Mouse (Mus musculus) thymus, postnatal 10 days (tissue): Measurements from ENCODE around the gene Anapc1.

Experiments used
- DNase-seq, 2 experiments: peaks; one replicate each; pipeline ENCODE4 v3.0.0; 2021; ENCODE audit warnings: low spot score in 2 of 2

Gene Anapc1

DNA sequence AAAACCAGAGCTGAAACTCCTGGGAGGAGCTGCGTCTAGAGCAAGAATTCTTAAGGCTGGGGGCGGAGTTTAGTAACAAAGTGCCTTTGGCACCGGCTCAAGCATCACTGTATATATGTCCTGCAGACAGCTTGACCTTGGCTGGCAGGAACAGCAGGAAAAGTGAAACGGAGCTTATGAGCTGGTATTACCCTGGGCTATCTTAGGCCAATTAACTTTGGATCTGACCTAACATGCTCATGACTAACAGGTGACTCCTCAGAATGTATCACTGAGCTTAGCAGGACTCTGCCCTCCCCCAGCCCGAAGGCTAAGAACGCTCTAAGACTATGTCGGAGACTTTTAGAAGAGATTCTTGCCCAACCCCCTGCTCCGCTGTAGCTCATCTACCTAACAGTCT is 121.3 kb downstream of the Anapc1 start:
- no peak for DNase-seq

- no peak for DNase-seq
Measured at GRCm38 (mm10) chr2:128564195-128564594, 123.0 kb downstream of the Anapc1 start.
